Mouse (Mus musculus) right cerebral cortex, adult 18-20 months (tissue): ENCODE data around the gene Gpr34.
A peak's percentile ranks its signal among the peaks of the same experiment; 100 is the strongest.

Source experiments
- DNase-seq: peaks from one replicate; pipeline ENCODE4 v3.0.0; 2022; ENCODE audit warnings: mixed read lengths

Gene Gpr34

GRCm38 (mm10) chrX:13631599-13632283, at the start of gene Gpr34:
Gene Gpr34 (plus strand): TSS chrX:13632089.
- DNase-seq = no peak

GRCm38 (mm10) chrX:13599373-13599772, 32.5 kb upstream of the Gpr34 start:
- DNase-seq = no peak

- DNase-seq = no peak
Measured at GRCm38 (mm10) chrX:13599966-13600365, 31.9 kb upstream of the Gpr34 start.

- no peak for DNase-seq
Measured at GRCm38 (mm10) chrX:13606741-13607140, 25.1 kb upstream of the Gpr34 start.

GRCm38 (mm10) chrX:13607752-13608151, 24.1 kb upstream of the Gpr34 start:
- no peak for DNase-seq

GRCm38 (mm10) chrX:13611114-13611513, 20.8 kb upstream of the Gpr34 start:
- DNase-seq = no peak

- no peak for DNase-seq
Measured at GRCm38 (mm10) chrX:13612115-13612514, 19.8 kb upstream of the Gpr34 start.

- no peak for DNase-seq
Measured at GRCm38 (mm10) chrX:13616726-13617125, 15.2 kb upstream of the Gpr34 start.

GRCm38 (mm10) chrX:13617294-13617693, 14.6 kb upstream of the Gpr34 start:
- DNase-seq = no peak

- DNase-seq = no peak
Measured at GRCm38 (mm10) chrX:13618476-13618875, 13.4 kb upstream of the Gpr34 start.

- DNase-seq = no peak
Measured at GRCm38 (mm10) chrX:13621473-13621872, 10.4 kb upstream of the Gpr34 start.

- DNase-seq = no peak
Measured at GRCm38 (mm10) chrX:13622654-13623053, 9.2 kb upstream of the Gpr34 start.

GRCm38 (mm10) chrX:13636398-13636797, 4.5 kb downstream of the Gpr34 start:
- no peak for DNase-seq

GRCm38 (mm10) chrX:13638894-13639293, 7.0 kb downstream of the Gpr34 start:
- DNase-seq = no peak

GRCm38 (mm10) chrX:13651889-13652288, 20.0 kb downstream of the Gpr34 start:
- DNase-seq = no peak

- DNase-seq = no peak
Measured at GRCm38 (mm10) chrX:13652291-13652690, 20.4 kb downstream of the Gpr34 start.

- DNase-seq = peak; percentile 43
Measured at GRCm38 (mm10) chrX:13655005-13655421, 23.1 kb downstream of the Gpr34 start.

GRCm38 (mm10) chrX:13655906-13656305, 24.0 kb downstream of the Gpr34 start:
- DNase-seq = no peak

GRCm38 (mm10) chrX:13656721-13657120, 24.8 kb downstream of the Gpr34 start:
- DNase-seq = peak; percentile 23

GRCm38 (mm10) chrX:13658616-13659140, 26.8 kb downstream of the Gpr34 start:
- DNase-seq = no peak

GRCm38 (mm10) chrX:13659201-13659890, 27.5 kb downstream of the Gpr34 start:
- DNase-seq = no peak

- DNase-seq = no peak
Measured at GRCm38 (mm10) chrX:13661063-13661462, 29.2 kb downstream of the Gpr34 start, which contains the start of gene Gpr82. Gene Gpr82 (plus strand): TSS chrX:13661363.

- DNase-seq = no peak
Measured at GRCm38 (mm10) chrX:13668867-13669266, 37.0 kb downstream of the Gpr34 start.

- no peak for DNase-seq
Measured at GRCm38 (mm10) chrX:13670342-13670741, 38.5 kb downstream of the Gpr34 start.
